Mouse (Mus musculus) neural tube, embryonic 11.5 days (tissue): ENCODE measurements around the gene Lgi4. TPM values are rescaled to one million over a fixed set of nuclear protein-coding genes. Genes with fewer than 3 reads are reported as not detected.
A peak's percentile ranks its signal among the peaks of the same experiment; 100 is the strongest.

Source experiments
- ATAC-seq: fragments of 200-750 bp; cut with Nextera tagmentation; 2 replicates; pipeline ENCODE4 v1.8.0; 2017; ENCODE audit warnings: moderate number of reproducible peaks, mild to moderate bottlenecking, moderate TSS enrichment, moderate library complexity; ENCODE audit not compliant: insufficient read depth, low FRiP score, low TSS enrichment
- DNase-seq: peaks from one replicate; pipeline ENCODE4 v3.0.0-alpha.2; 2015; ENCODE audit warnings: low spot score
- H3K27ac ChIP-seq: fragments of 300-500 bp; sonication (generic); 2 replicates; pipeline ENCODE4 v1.5.1; 2014; ENCODE audit warnings: low read depth, mild to moderate bottlenecking, low read length
- H3K27me3 ChIP-seq: fragments of 300-500 bp; sonication (generic); 2 replicates; pipeline ENCODE4 v1.6.1; 2014; ENCODE audit warnings: mild to moderate bottlenecking, low read length, mixed read lengths; ENCODE audit not compliant: control insufficient read depth, insufficient read depth
- H3K36me3 ChIP-seq: fragments of 300-500 bp; sonication (generic); 2 replicates; pipeline ENCODE4 v1.6.1; 2014; ENCODE audit warnings: mild to moderate bottlenecking, low read length, moderate library complexity, mixed read lengths; ENCODE audit not compliant: control insufficient read depth, insufficient read depth
- H3K4me1 ChIP-seq: fragments of 300-500 bp; sonication (generic); 2 replicates; pipeline ENCODE4 v1.6.1; 2014; ENCODE audit warnings: low read length, mixed read lengths; ENCODE audit not compliant: control insufficient read depth, insufficient read depth
- H3K4me2 ChIP-seq: fragments of 300-500 bp; sonication (generic); 2 replicates; pipeline ENCODE4 v1.6.1; 2014; ENCODE audit warnings: low read depth, mild to moderate bottlenecking, moderate library complexity
- H3K4me3 ChIP-seq: fragments of 300-500 bp; sonication (generic); 2 replicates; pipeline ENCODE4 v1.5.1; 2014; ENCODE audit warnings: low read depth, low read length
- H3K9ac ChIP-seq: fragments of 300-500 bp; sonication (generic); 2 replicates; pipeline ENCODE4 v1.6.1; 2014; ENCODE audit warnings: mild to moderate bottlenecking, low read length
- H3K9me3 ChIP-seq: fragments of 300-500 bp; sonication (generic); 2 replicates; pipeline ENCODE4 v1.6.1; 2016; ENCODE audit warnings: low read length; ENCODE audit not compliant: control insufficient read depth
- WGBS: fragments of 180-500 bp; shearing (Covaris S2); extraction: QIAGEN DNeasy Blood & Tissue Kit; methylation state at CpG from one replicate; pipeline ENCODE4 v1.1.7; 2014; 5-methylcytosine and 5-hydroxymethylcytosine counted together
- polyA plus RNA-seq: library from polyadenylated mRNA; unstranded; fragments of >200 nt; fragmentation: Nextera tagmentation; extraction: Ambion mirVana; gene quantifications from 2 replicates; pipeline ENCODE4 v1.2.1, GENCODE M21; 2014

Gene Lgi4
- polyA plus RNA-seq, 1 experiment from 2014 or later = 4.9 TPM

DNA sequence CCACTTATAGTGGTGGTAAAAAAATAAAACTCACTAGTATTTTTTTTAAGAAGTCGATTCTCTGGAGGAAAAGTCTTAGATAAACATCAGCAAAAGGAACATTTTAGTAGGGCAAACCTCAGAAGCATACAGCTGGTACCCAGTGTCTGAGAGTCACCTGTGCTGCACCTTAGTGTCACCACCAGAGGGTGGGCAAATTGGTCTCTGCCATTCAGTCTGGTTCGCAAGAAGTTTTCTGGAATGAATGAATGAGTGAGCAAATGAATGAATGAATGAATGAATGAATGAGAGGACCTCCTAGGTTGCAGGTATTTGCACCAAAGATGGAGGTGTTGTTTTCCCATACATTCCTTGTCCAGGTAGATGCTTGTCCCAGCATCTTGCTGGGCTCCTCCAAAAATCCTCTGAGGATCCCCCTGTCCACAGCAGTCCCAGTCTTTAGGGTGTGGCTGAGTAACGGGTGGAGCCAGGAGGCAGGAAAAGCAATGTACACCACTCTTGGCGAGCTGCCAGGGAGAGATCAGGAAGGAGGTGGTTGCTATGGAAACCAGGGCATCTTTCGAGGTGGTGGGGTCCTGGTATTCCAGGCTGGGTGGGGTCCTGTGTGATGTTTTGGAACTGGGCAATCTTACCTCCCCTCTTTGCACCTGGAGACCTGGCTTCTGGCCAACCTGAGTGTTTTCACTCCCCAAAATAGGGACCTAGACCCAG lies 9.9 kb upstream of the Lgi4 start:
- H3K36me3 ChIP-seq = no peaks in the 10 kb centered on the region
- H3K4me1 ChIP-seq = peaks cover 4% of the 10 kb centered on the region; the same call in 1 of the 2 replicates
- H3K4me3 ChIP-seq = no peak overlapping the region
- no peak overlapping the region for H3K27ac ChIP-seq
- WGBS = 26% methylated on average over 5 of the region's 5 CpGs
- DNase-seq (peak; percentile 44), ATAC-seq (no peak)
- no peak overlapping the region; the same call in 1 of the 2 replicates for H3K4me2 ChIP-seq
- no peak overlapping the region for H3K9ac ChIP-seq
- H3K27me3 ChIP-seq = peaks cover 48% of the 10 kb centered on the region
- no peaks in the 10 kb centered on the region for H3K9me3 ChIP-seq

DNA sequence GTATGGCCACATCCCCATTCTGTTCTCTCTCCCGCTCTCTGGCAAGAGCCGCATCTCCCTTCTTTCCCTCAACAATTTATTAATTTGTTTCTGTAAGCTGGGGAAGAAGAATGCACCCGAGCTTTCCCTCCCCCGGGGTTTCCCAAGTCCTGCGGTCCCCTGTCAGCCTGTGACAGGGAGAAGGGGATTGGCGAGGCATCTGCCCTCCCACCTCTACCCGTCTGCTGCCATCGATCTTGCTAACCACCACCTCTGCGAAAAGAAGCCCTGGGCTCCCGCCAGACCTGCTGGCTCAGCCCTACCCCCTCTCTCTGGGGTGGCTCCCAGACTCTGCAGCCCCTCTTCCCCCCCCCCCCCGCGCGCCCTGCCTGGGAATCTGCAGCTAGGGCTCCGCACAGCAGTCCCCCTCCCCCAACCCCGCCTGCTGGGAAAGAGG lies 9.3 kb upstream of the Lgi4 start:
- Histone ChIP-seq H3K9me3 (no peaks in the 10 kb centered on the region), H3K4me2 (peak overlapping the region; percentile 33), H3K9ac (0 out of 2 replicates have a peak overlapping the region, but pooled peaks have one; percentile 3), H3K36me3 (no peaks in the 10 kb centered on the region), H3K27me3 (peaks cover 48% of the 10 kb centered on the region), H3K4me3 (peak overlapping the region; percentile 11; the same call in 1 of the 2 replicates), H3K4me1 (peaks cover 8% of the 10 kb centered on the region), H3K27ac (no peak overlapping the region)
- WGBS = 3% methylated on average over 10 of the region's 15 CpGs
- DNase-seq (no peak), ATAC-seq (no peak)

DNA sequence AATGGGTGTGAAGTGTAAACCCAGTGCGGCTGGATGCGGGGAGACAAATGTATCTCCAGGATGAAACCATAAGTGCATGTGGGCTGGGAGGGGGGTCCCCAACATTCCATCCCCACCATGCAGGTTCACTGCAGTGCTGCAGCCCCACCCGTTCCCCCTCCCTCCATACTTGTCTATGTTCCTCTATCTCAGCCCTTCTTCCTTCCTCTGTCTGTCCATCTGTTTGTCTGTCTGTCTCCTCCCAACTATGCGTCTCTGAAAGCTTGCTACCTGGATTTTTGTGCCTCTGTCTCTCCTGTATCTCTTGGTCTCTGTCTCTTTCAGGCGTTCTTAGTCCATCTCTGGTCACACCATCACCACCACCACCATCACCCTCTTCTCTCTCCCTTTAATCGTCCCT lies 8.7 kb upstream of the Lgi4 start:
- 11% methylated on average over 6 of the region's 6 CpGs for WGBS
- Histone ChIP-seq H3K36me3 (no peaks in the 10 kb centered on the region), H3K4me2 (peak overlapping the region; percentile 33; the same call in 1 of the 2 replicates), H3K9me3 (no peaks in the 10 kb centered on the region), H3K27me3 (peaks cover 48% of the 10 kb centered on the region), H3K4me3 (peak overlapping the region; percentile 11; the same call in 1 of the 2 replicates), H3K4me1 (peaks cover 13% of the 10 kb centered on the region), H3K27ac (no peak overlapping the region), H3K9ac (no peak overlapping the region)
- no peak for DNase-seq
- ATAC-seq = no peak

DNA sequence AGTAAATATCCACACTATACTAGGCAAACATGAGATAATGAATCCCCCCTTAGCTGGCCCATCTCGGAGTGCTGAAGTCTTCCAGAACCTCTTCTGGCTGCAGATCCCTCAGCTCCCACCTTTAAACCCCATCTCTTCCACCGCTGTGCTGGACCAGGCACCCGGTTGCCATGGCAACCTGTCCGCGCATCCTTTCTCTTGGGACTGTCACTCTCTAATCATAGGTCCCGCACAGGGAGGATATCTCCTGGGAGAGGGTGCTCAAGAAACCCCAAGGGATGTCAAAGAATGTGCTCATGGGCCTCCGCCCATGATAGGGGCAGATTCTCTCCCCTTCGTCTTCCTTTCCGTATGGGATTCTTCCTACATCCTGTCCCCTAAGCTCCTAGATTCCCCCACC lies 8.2 kb upstream of the Lgi4 start:
- DNase-seq (peak; percentile 38), ATAC-seq (no peak)
- no peak overlapping the region for H3K9ac ChIP-seq
- peaks cover 48% of the 10 kb centered on the region for H3K27me3 ChIP-seq
- no peaks in the 10 kb centered on the region for H3K36me3 ChIP-seq
- H3K9me3 ChIP-seq = no peaks in the 10 kb centered on the region
- no peak overlapping the region for H3K27ac ChIP-seq
- WGBS = 3% methylated on average over 9 of the region's 9 CpGs
- H3K4me2 ChIP-seq = peak overlapping the region; percentile 30
- peak overlapping the region; percentile 15; the same call in 1 of the 2 replicates for H3K4me3 ChIP-seq
- H3K4me1 ChIP-seq = peaks cover 15% of the 10 kb centered on the region

DNA sequence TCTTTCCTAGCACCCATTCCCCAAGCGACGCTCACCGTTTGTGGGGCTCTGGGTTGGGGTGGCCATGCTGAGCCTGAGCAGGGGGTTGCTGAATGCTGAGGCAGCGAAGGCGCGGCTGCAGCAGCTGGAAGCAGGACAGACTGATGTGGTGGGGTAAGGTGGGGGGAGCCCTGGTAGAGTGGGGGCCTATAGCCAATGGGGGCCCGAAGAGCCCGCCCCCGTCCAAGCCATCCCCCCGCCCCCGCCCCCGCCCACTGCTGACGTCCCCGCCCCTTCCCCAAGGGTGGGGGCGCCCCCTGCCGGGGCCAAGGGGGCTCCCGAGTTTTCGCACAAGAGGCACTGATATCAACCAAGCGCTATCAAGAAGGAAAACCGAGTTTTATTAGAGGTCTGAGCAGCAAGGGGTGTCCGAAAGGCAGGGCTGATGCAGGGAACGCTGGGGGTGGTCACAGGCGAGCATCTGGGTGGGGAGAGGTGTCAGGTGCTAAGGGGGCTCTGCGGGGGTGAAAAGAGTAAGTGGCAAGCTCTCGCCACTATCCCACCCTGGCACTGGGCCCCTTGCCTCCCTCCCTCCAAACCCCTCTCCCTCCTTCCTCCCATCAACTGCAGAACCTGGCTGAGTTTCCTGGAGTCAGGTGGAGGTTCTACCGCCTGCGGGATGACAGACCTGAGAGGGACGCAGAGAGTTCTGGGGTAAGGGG lies 7.7 kb upstream of the Lgi4 start, which contains the start of gene Fxyd7:
Gene Fxyd7 (minus strand): TSS at position 147 of the 701 bp plus-strand sequence.
- no peak within 1 kb of the TSS for H3K27ac ChIP-seq

DNA sequence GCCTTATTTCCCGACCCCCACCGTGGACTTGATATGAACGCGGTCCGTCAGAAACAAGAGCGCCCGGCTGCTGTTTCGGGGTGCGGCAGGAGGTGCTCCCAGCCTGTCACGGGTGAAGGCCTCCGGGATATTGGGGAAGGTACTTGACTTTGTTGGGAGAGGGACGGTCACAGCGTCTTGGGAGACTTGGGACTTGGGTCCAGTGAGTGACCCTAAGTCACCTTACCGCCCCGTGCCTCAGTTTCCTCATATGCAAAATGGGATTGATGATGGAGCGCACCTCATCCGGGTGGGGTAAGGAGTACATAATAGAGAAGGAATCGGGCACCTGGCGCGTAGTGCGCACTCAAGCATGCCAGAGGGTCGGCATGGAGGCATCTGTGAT lies 6.9 kb upstream of the Lgi4 start:
- no peaks in the 10 kb centered on the region for H3K9me3 ChIP-seq
- peaks cover 48% of the 10 kb centered on the region for H3K27me3 ChIP-seq
- H3K36me3 ChIP-seq = no peaks in the 10 kb centered on the region
- no peak overlapping the region for H3K27ac ChIP-seq
- peak overlapping the region; percentile 25 for H3K4me2 ChIP-seq
- 2% methylated on average over 22 of the region's 22 CpGs for WGBS
- H3K4me3 ChIP-seq = peak overlapping the region; percentile 0; the same call in 1 of the 2 replicates
- no peak for ATAC-seq
- H3K9ac ChIP-seq = no peak overlapping the region
- no peak for DNase-seq
- H3K4me1 ChIP-seq = peaks cover 15% of the 10 kb centered on the region

More for the DNA sequence above, 7.7 kb upstream of the Lgi4 start, which contains the start of gene Fxyd7:
- H3K27me3 ChIP-seq = peaks cover 48% of the 10 kb centered on the region
- WGBS = under 1% methylated on average over 24 of the region's 28 CpGs
- H3K4me3 ChIP-seq = peak within 1 kb of the TSS; percentile 15; the same call in 1 of the 2 replicates
- no peak for ATAC-seq
- no peaks in the 10 kb centered on the region for H3K36me3 ChIP-seq
- H3K9ac ChIP-seq = no peak within 1 kb of the TSS
- H3K4me2 ChIP-seq = peak within 1 kb of the TSS; percentile 33
- H3K9me3 ChIP-seq = no peaks in the 10 kb centered on the region
- no peak for DNase-seq
- H3K4me1 ChIP-seq = peaks cover 15% of the 10 kb centered on the region

GRCm38 (mm10) chr7:31052636-31053434 lies 6.3 kb upstream of the Lgi4 start:
- Histone ChIP-seq H3K4me1 (peaks cover 15% of the 10 kb centered on the region), H3K27ac (no peak overlapping the region), H3K9ac (no peak overlapping the region), H3K4me3 (peak overlapping the region; percentile 0; the same call in 1 of the 2 replicates), H3K9me3 (no peaks in the 10 kb centered on the region), H3K27me3 (peaks cover 48% of the 10 kb centered on the region), H3K4me2 (peak overlapping the region; percentile 25), H3K36me3 (no peaks in the 10 kb centered on the region)
- DNase-seq = peak; percentile 58
- WGBS = under 1% methylated on average over 34 of the region's 34 CpGs
- ATAC-seq = peak; percentile 45; the same call in 1 of the 2 replicates

- ATAC-seq (no peak), DNase-seq (no peak)
- H3K4me2 ChIP-seq = no peak overlapping the region
- no peaks in the 10 kb centered on the region for H3K36me3 ChIP-seq
- H3K27me3 ChIP-seq = peaks cover 48% of the 10 kb centered on the region
- no peak overlapping the region for H3K27ac ChIP-seq
- WGBS = 34% methylated on average over 10 of the region's 10 CpGs
- no peaks in the 10 kb centered on the region for H3K9me3 ChIP-seq
- H3K9ac ChIP-seq = no peak overlapping the region
- H3K4me1 ChIP-seq = peaks cover 15% of the 10 kb centered on the region
- H3K4me3 ChIP-seq = no peak overlapping the region
Measured at GRCm38 (mm10) chr7:31053882-31054447, 5.2 kb upstream of the Lgi4 start.
